Comparison of ENCODE assay signal across 21 mouse cellular contexts in genomic region chr4:93496871-93497270, GRCm38 (mm10).
DNase-seq lines count a peak whose midpoint lies in the region; ATAC-seq and TF ChIP-seq lines count a peak whose summit lies in the region.
"Had no signal": no experiment of that assay in that cellular context is flagged by ENCODE, and none has a peak within 500 bp of the region (broad histone marks: within the 10 kb centered on the region; RNA-seq: fewer than 3 reads in every experiment).

No protein-coding gene starts in this region.

- ATAC-seq in common myeloid progenitor, adult 5-6 weeks (replicated peaks; ENCODE audit: low read depth, poor library complexity, severe bottlenecking), result peak; percentile 91
- ATAC-seq in megakaryocyte progenitor cell, adult 5-6 weeks (replicated peaks; ENCODE audit: poor library complexity), result peak; percentile 78
- ATAC-seq: CD4-positive, CD25-positive, alpha-beta regulatory T cell, adult 4 months; forebrain, postnatal 0 days; intestine, embryonic 15.5 days had no signal

- DNase-seq in layer of hippocampus, adult 2 months (ENCODE audit: low spot score in 2 of 2), result no peak
- DNase-seq in layer of hippocampus, postnatal 25 days (ENCODE audit: extremely low spot score in 1 of 2, low spot score in 1 of 2), result no peak
- peak; percentile 62 for DNase-seq in MEL (ENCODE audit: low read depth, low spot score)
- no peak for DNase-seq in neural tube, embryonic 10.5 days (ENCODE audit: extremely low spot score, low spot score)
- DNase-seq in thymus, adult 18-20 months, result no peak
- DNase-seq in frontal cortex, postnatal 25 days (ENCODE audit: low spot score in 2 of 2), result no peak
- DNase-seq: adrenal gland, postnatal 36 days; cerebellum, postnatal 14 days; forebrain, postnatal 0 days; gastrocnemius, postnatal 10 days; heart, adult 2 months; lung, embryonic 14.5 days; midbrain, embryonic 14.5 days had no signal

- H3K27ac ChIP-seq in layer of hippocampus, adult 2 months, result no peak overlapping the region
- no peak overlapping the region for H3K27ac ChIP-seq in MEL (ENCODE audit: control insufficient read depth, low read depth, low read length)
- H3K27ac ChIP-seq: heart, adult 2 months; heart, embryonic 15.5 days; intestine, embryonic 15.5 days; limb, embryonic 12.5 days; macrophage; stomach, embryonic 15.5 days had no signal

- H3K9ac ChIP-seq in MEL (ENCODE audit: control insufficient read depth, low read depth, low read length, poor library complexity, severe bottlenecking), result no peak overlapping the region
- H3K9ac ChIP-seq: forebrain, postnatal 0 days; heart, embryonic 15.5 days; intestine, embryonic 15.5 days; limb, embryonic 12.5 days; lung, embryonic 14.5 days; stomach, embryonic 15.5 days had no signal

- no peaks in the 10 kb centered on the region; a peak in 1 of 4 replicates for H3K4me1 ChIP-seq in MEL (ENCODE audit: control insufficient read depth in 1 of 2, insufficient read depth in 2 of 2, low read length in 2 of 2)
- H3K4me1 ChIP-seq: heart, embryonic 15.5 days; intestine, embryonic 15.5 days; limb, embryonic 12.5 days; stomach, embryonic 15.5 days had no signal

- no peak for TF ChIP-seq EP300 in MEL (IDR thresholded peaks at IDR 0.05; ENCODE audit: low read depth in 1 of 2, low read length in 2 of 2)

- TF ChIP-seq POLR2A in MEL (IDR thresholded peaks at IDR 0.05; ENCODE audit: control insufficient read depth in 1 of 2, insufficient read depth in 1 of 2, low read depth in 1 of 2, low read length in 2 of 2, poor library complexity in 1 of 2), result no peak

- peak; percentile 75 for TF ChIP-seq RAD21 in MEL (IDR thresholded peaks at IDR 0.05; ENCODE audit: low read depth, low read length)

- no peaks in the 10 kb centered on the region for H3K9me3 ChIP-seq in MEL (replicated peaks; ENCODE audit: insufficient read depth, low read length)
- H3K9me3 ChIP-seq: heart, embryonic 15.5 days; intestine, embryonic 15.5 days; limb, embryonic 12.5 days; stomach, embryonic 15.5 days had no signal

- H3K27me3 ChIP-seq in MEL (ENCODE audit: control insufficient read depth in 1 of 2, insufficient read depth in 2 of 2, low read length in 2 of 2), result no peaks in the 10 kb centered on the region
- H3K27me3 ChIP-seq: heart, embryonic 15.5 days; intestine, embryonic 15.5 days; limb, embryonic 12.5 days; stomach, embryonic 15.5 days had no signal

- peak; percentile 56 for TF ChIP-seq CTCF in layer of hippocampus, adult 2 months (conservative IDR thresholded peaks at IDR 0.05)
- TF ChIP-seq CTCF in MEL (IDR thresholded peaks at IDR 0.05 in 2 of 3, conservative IDR thresholded peaks at IDR 0.05 in 1 of 3; ENCODE audit: control insufficient read depth in 1 of 3, insufficient read depth in 1 of 3, low read depth in 2 of 3, low read length in 3 of 3, poor library complexity in 1 of 3, severe bottlenecking in 1 of 3), result peak; percentile 19 to 64 (median 31); a peak in 5 of 6 replicates

- H3K36me3 ChIP-seq in MEL (ENCODE audit: control insufficient read depth in 1 of 2, insufficient read depth in 2 of 2, low read length in 2 of 2), result no peaks in the 10 kb centered on the region; a peak in 2 of 4 replicates
- H3K36me3 ChIP-seq: heart, embryonic 15.5 days; intestine, embryonic 15.5 days; limb, embryonic 12.5 days; stomach, embryonic 15.5 days had no signal

- H3K4me3 ChIP-seq in layer of hippocampus, adult 2 months, result no peak overlapping the region
- no peak overlapping the region for H3K4me3 ChIP-seq in MEL (ENCODE audit: control insufficient read depth in 1 of 2, insufficient read depth in 1 of 2, low read depth in 2 of 2, low read length in 2 of 2)
- H3K4me3 ChIP-seq: heart, adult 2 months; heart, embryonic 15.5 days; intestine, embryonic 15.5 days; limb, embryonic 12.5 days; stomach, embryonic 15.5 days had no signal

- no peaks in the 10 kb centered on the region for H3K79me2 ChIP-seq in MEL (ENCODE audit: control insufficient read depth, insufficient read depth, low read length, poor library complexity)

TF ChIP-seq in MEL, 35 proteins besides CTCF, POLR2A, EP300 and RAD21:
- no peak for TF ChIP-seq BHLHE40 (IDR thresholded peaks at IDR 0.05; ENCODE audit: borderline replicate concordance, low read depth, low read length)
- peak; percentile 69 for TF ChIP-seq ZC3H11A (IDR thresholded peaks at IDR 0.05; ENCODE audit: low read depth, low read length)
- TF ChIP-seq SMC3 (IDR thresholded peaks at IDR 0.05; ENCODE audit: low read depth, low read length), result peak; percentile 79
